Mouse (Mus musculus): ENCODE results near the gene Gng8. TPM values are rescaled to one million over a fixed set of nuclear protein-coding genes. Genes with fewer than 3 reads are reported as not detected.

Gng8 gene
- polyA plus RNA-seq, 1 experiment from 2014 or later: 10.2 TPM

DNA sequence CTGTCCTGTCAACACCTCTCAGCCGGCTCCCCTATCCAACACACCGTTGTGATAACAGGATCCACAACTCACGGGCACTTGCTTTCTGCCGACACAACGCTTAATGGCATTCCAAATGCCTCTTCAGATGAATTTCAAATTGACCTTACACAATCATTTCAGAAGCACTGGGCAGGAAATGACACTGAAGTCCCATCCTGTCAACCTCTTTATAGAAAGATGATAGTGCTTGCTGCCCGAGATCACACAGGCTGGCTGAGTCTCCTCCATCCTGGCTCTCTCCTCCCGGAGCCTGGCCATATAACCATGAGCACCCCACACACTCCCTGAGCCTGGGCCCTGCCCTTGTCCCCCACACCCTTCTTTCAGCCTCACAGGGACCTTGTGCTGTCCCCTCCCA lies 16.3 kb downstream of the Gng8 start:
- Histone ChIP-seq H3K36me3 (ENCODE audit: control insufficient read depth, insufficient read depth, low read length) (no peaks in the 10 kb centered on the region), H3K9ac (ENCODE audit: low read length) (no peak overlapping the region), H3K4me3 (ENCODE audit: low read depth, low read length) (no peak overlapping the region), H3K27me3 (ENCODE audit: control insufficient read depth, insufficient read depth, low read length) (no peaks in the 10 kb centered on the region), H3K4me1 (ENCODE audit: control insufficient read depth, insufficient read depth, low read length) (no peaks in the 10 kb centered on the region; the same call in 1 of the 2 replicates), H3K4me2 (no peak overlapping the region), H3K9me3 (ENCODE audit: control insufficient read depth, low read length) (no peaks in the 10 kb centered on the region), H3K27ac (ENCODE audit: low read depth, low read length) (no peak overlapping the region)
- DNase-seq (ENCODE audit: low spot score, missing footprints) (no peak), ATAC-seq (ENCODE audit: low FRiP score) (no peak)
- 91% methylated on average over 7 of the region's 7 CpGs for WGBS

DNA sequence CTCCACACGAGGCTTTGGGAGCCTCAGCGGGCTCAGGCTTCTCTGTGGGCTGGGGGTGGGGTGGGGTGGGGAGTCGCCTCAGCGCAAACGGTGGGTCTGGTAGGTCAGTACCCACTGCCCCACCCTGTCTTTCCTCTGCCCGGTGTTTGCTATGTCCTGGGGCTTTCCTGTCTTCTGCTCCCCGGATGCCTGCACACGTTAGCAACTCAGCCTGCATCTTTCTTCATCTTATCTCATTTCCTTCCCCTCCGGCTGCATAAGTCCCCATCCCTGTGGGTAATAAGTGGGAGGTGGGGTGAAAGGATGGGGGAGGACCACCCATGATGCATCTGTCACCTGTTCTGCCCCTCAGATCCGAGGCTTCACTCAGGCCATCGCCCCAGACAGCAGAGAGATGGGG lies 16.8 kb downstream of the Gng8 start:
- Histone ChIP-seq H3K27ac (ENCODE audit: low read depth, low read length) (no peak overlapping the region), H3K4me3 (ENCODE audit: low read depth, low read length) (no peak overlapping the region), H3K36me3 (ENCODE audit: control insufficient read depth, insufficient read depth, low read length) (no peaks in the 10 kb centered on the region), H3K9me3 (ENCODE audit: control insufficient read depth, low read length) (no peaks in the 10 kb centered on the region), H3K4me2 (no peak overlapping the region), H3K27me3 (ENCODE audit: control insufficient read depth, insufficient read depth, low read length) (no peaks in the 10 kb centered on the region), H3K4me1 (ENCODE audit: control insufficient read depth, insufficient read depth, low read length) (no peaks in the 10 kb centered on the region; the same call in 1 of the 2 replicates), H3K9ac (ENCODE audit: low read length) (peak overlapping the region; percentile 26; the same call in 1 of the 2 replicates)
- 59% methylated on average over 11 of the region's 11 CpGs for WGBS
- ATAC-seq (ENCODE audit: low FRiP score): no peak
- no peak for DNase-seq (ENCODE audit: low spot score, missing footprints)

DNA sequence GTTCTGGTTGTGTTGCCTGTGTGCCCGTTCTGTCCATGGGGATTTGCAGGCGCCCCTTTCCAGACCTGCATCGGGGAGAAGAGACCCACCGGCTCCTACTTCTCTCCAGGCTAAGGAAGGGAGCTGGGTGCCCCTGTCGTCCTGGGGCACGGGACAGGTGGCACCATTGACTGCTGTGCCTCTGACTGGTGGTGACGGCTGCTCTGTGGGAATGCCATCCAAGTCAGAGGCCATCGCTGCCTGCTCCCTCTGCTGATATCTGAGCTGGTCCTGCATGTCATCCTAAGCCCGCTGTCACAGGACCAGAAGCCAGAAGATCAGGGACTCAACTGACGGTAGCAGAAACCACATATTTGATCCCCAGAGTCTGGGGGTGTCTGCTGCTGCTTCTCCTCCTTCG lies 17.3 kb downstream of the Gng8 start:
- Histone ChIP-seq H3K27ac (ENCODE audit: low read depth, low read length) (no peak overlapping the region), H3K36me3 (ENCODE audit: control insufficient read depth, insufficient read depth, low read length) (no peaks in the 10 kb centered on the region), H3K4me3 (ENCODE audit: low read depth, low read length) (no peak overlapping the region), H3K27me3 (ENCODE audit: control insufficient read depth, insufficient read depth, low read length) (no peaks in the 10 kb centered on the region), H3K4me2 (no peak overlapping the region), H3K9me3 (ENCODE audit: control insufficient read depth, low read length) (no peaks in the 10 kb centered on the region), H3K4me1 (ENCODE audit: control insufficient read depth, insufficient read depth, low read length) (no peaks in the 10 kb centered on the region; the same call in 1 of the 2 replicates), H3K9ac (ENCODE audit: low read length) (peak overlapping the region; percentile 26; the same call in 1 of the 2 replicates)
- ATAC-seq (ENCODE audit: low FRiP score) (no peak), DNase-seq (ENCODE audit: low spot score, missing footprints) (no peak)
- 72% methylated on average over 11 of the region's 11 CpGs for WGBS

DNA sequence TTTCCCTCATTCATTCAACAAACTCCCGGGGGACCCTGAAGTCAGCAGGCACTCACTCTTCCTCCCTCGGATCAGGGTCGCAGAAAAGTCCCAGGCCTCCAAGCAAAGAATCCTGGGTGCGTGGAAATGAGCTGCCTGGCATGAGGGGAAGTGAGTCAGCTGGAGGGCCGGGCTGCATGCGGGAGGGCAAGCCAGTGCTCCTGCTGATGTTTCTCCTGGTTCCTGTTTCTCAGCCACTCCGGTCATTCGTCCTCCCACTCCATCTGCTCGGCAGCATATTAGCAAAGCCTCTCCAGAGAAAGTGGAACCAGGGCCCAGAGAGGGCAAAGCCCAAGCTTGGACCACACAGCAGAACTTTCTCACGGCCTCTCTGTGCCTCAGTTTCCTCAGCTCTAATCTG lies 18.3 kb downstream of the Gng8 start:
- H3K9ac ChIP-seq (ENCODE audit: low read length): no peak overlapping the region
- H3K27me3 ChIP-seq (ENCODE audit: control insufficient read depth, insufficient read depth, low read length): no peaks in the 10 kb centered on the region
- no peaks in the 10 kb centered on the region; the same call in 1 of the 2 replicates for H3K4me1 ChIP-seq (ENCODE audit: control insufficient read depth, insufficient read depth, low read length)
- H3K4me3 ChIP-seq (ENCODE audit: low read depth, low read length): no peak overlapping the region
- WGBS: 53% methylated on average over 10 of the region's 10 CpGs
- no peaks in the 10 kb centered on the region for H3K9me3 ChIP-seq (ENCODE audit: control insufficient read depth, low read length)
- no peak overlapping the region for H3K27ac ChIP-seq (ENCODE audit: low read depth, low read length)
- no peak for ATAC-seq (ENCODE audit: low FRiP score)
- H3K36me3 ChIP-seq (ENCODE audit: control insufficient read depth, insufficient read depth, low read length): no peaks in the 10 kb centered on the region
- DNase-seq (ENCODE audit: low spot score, missing footprints): no peak
- H3K4me2 ChIP-seq: no peak overlapping the region

DNA sequence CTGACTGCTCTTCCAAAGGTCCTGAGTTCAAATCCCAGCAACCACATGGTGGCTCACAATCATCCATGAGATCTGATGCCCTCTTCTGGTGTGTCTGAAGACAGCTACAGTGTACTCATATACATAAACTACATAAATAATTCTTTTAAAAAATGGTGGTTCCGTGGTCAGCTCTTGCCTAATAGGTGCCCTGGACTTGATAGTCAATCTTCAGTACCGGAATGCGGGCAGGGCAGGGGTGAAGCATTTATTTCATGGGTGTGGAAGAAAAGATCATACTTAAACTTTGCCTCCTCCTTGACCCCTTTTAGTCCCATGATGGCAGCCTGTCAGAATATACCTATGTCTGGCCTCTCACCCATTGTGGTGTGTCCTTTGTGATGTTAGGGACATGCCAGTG lies 20.3 kb downstream of the Gng8 start:
- H3K4me1 ChIP-seq (ENCODE audit: control insufficient read depth, insufficient read depth, low read length): no peaks in the 10 kb centered on the region
- peaks cover 13% of the 10 kb centered on the region for H3K36me3 ChIP-seq (ENCODE audit: control insufficient read depth, insufficient read depth, low read length)
- no peak overlapping the region for H3K27ac ChIP-seq (ENCODE audit: low read depth, low read length)
- DNase-seq (ENCODE audit: low spot score, missing footprints): no peak
- no peak overlapping the region for H3K9ac ChIP-seq (ENCODE audit: low read length)
- no peaks in the 10 kb centered on the region for H3K9me3 ChIP-seq (ENCODE audit: control insufficient read depth, low read length)
- ATAC-seq (ENCODE audit: low FRiP score): no peak
- WGBS: 90% methylated on average over 3 of the region's 3 CpGs
- no peaks in the 10 kb centered on the region for H3K27me3 ChIP-seq (ENCODE audit: control insufficient read depth, insufficient read depth, low read length)
- no peak overlapping the region for H3K4me3 ChIP-seq (ENCODE audit: low read depth, low read length)
- no peak overlapping the region for H3K4me2 ChIP-seq

DNA sequence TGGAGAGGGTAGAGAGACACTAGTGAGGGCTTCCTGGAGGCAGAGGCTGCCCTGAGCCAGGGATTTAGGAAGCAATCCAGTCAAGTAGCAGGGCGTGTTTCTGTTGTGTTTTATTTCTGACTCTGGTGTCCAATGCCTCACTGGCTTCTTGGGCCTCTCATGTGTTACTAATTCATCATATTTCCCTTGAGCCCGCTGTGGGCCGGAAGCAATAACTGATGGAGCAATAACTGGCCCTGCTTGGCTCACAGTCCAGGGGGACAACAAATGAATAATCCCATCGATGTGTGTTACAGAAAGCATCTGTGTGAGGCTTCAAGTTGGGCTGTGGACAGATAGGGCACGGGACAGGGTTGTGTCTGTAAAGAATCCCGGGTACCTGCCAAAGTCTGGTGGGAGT lies 20.8 kb downstream of the Gng8 start:
- Histone ChIP-seq H3K27me3 (ENCODE audit: control insufficient read depth, insufficient read depth, low read length) (no peaks in the 10 kb centered on the region), H3K36me3 (ENCODE audit: control insufficient read depth, insufficient read depth, low read length) (peaks cover 13% of the 10 kb centered on the region), H3K4me1 (ENCODE audit: control insufficient read depth, insufficient read depth, low read length) (no peaks in the 10 kb centered on the region), H3K27ac (ENCODE audit: low read depth, low read length) (no peak overlapping the region), H3K9ac (ENCODE audit: low read length) (no peak overlapping the region), H3K4me2 (no peak overlapping the region), H3K9me3 (ENCODE audit: control insufficient read depth, low read length) (no peaks in the 10 kb centered on the region), H3K4me3 (ENCODE audit: low read depth, low read length) (no peak overlapping the region)
- ATAC-seq (ENCODE audit: low FRiP score): no peak
- whole genome bisulfite sequencing: 80% methylated on average over 6 of the region's 6 CpGs
- no peak for DNase-seq (ENCODE audit: low spot score, missing footprints)

DNA sequence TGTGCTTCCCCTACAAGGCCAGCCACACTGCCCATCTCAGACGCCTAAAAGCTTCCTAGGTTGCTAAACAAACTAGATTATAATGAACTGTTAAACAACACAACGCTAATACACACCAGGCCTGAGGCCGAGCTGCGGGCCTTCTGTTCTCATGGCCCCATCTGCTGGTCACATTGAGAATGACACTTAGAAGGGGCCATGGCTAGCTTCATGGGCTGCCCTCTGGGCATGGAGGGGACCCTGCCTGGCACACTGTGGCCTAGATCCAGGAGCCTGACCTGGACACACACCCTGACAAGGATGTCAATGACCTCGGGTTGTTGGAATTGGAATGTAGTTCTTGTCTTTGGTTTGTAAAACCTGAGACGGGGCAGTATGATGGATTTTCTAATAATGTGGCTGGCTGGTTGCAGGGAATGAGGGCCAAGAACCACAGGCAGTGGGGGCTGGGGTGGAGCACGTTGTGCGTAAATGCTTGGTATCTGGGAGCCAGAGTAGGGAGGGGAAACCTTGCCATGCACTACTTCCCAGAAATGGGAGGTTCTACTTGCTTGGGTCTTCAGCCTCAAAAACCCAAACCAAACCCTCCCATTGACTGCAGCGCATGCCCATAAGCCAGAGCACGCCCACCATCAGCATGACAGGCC lies 22.3 kb downstream of the Gng8 start:
- Histone ChIP-seq H3K4me3 (ENCODE audit: low read depth, low read length) (no peak overlapping the region), H3K4me1 (ENCODE audit: control insufficient read depth, insufficient read depth, low read length) (no peaks in the 10 kb centered on the region), H3K27me3 (ENCODE audit: control insufficient read depth, insufficient read depth, low read length) (no peaks in the 10 kb centered on the region), H3K36me3 (ENCODE audit: control insufficient read depth, insufficient read depth, low read length) (peaks cover 22% of the 10 kb centered on the region), H3K9me3 (ENCODE audit: control insufficient read depth, low read length) (no peaks in the 10 kb centered on the region), H3K4me2 (no peak overlapping the region), H3K27ac (ENCODE audit: low read depth, low read length) (no peak overlapping the region), H3K9ac (ENCODE audit: low read length) (no peak overlapping the region)
- DNase-seq (ENCODE audit: low spot score, missing footprints) (peak; percentile 96), ATAC-seq (ENCODE audit: low FRiP score) (peak; percentile 73)
- 40% methylated on average over 10 of the region's 10 CpGs for WGBS

DNA sequence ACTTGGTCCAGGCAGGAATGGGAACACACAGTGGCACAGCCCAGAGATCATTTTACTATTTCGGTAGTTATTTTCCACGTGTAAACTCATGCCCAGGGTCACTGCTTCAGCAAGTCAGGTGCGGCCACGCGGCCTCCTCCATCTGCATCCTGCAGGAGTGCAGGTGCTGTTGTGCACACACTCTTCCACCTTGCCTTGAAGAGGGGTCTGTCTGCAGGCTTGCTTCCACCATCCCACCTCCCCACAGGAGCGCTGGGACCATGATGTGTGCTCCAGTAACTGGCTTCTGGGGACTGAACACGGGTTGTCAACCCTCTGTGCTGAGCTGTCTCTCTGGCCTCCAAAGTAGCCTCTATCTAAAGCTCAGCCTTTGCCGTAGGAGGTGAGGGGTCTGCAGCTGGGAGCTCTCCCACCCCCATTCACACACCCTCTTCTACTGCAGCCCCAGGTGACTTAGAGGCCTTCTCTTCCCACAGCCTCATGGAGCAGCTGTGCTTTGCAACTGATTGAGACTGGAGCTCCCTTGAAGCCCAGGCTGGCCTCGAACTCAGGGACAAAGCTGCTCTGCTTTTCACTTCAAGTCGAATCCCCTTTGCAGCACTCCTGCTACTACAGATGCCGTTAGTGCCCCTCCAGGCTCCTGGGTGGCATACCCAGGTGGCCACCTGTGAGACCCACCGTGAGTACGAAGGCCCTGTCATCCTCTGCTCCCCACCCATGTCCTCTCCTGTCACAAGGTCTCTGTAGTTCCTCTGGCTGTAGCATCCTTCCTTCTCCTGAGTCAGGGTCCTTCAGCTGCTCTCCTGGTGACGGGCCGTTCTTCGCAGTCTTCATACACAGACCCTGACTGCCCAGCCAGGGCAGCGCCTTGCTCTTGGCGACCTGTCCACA lies 23.1 kb downstream of the Gng8 start:
- no peak overlapping the region for H3K4me2 ChIP-seq
- H3K9ac ChIP-seq (ENCODE audit: low read length): no peak overlapping the region
- no peak overlapping the region for H3K27ac ChIP-seq (ENCODE audit: low read depth, low read length)
- no peaks in the 10 kb centered on the region for H3K4me1 ChIP-seq (ENCODE audit: control insufficient read depth, insufficient read depth, low read length)
- H3K36me3 ChIP-seq (ENCODE audit: control insufficient read depth, insufficient read depth, low read length): peaks cover 23% of the 10 kb centered on the region
- 82% methylated on average over 18 of the region's 18 CpGs for WGBS
- no peaks in the 10 kb centered on the region for H3K27me3 ChIP-seq (ENCODE audit: control insufficient read depth, insufficient read depth, low read length)
- DNase-seq (ENCODE audit: low spot score, missing footprints): no peak
- H3K4me3 ChIP-seq (ENCODE audit: low read depth, low read length): no peak overlapping the region
- ATAC-seq (ENCODE audit: low FRiP score): no peak
- H3K9me3 ChIP-seq (ENCODE audit: control insufficient read depth, low read length): no peaks in the 10 kb centered on the region
